Mouse (Mus musculus) naive thymus-derived CD4-positive, alpha-beta T cell, adult 5 months (primary cell): ENCODE measurements around the gene Gm9195. TPM values are rescaled to one million over a fixed set of nuclear protein-coding genes. Genes with fewer than 3 reads are reported as not detected.

Experiments used
- polyA plus RNA-seq: library from polyadenylated mRNA; unstranded; fragments of 100-300 nt; shearing (Covaris generic); gene quantifications from one replicate; pipeline ENCODE4 v1.2.1, GENCODE M21; 2017

Gm9195 gene
- polyA plus RNA-seq: not detected

GRCm38 (mm10) chr14:72491738-72492137 is at the start of gene Gm9195:
Gene Gm9195 (minus strand): TSS chr14:72491838.

Other genes with a start within 250 kb of the Gm9195 start
- 47.9 TPM for gene Fndc3a, start 218.2 kb upstream of the Gm9195 start, polyA plus RNA-seq